Mouse (Mus musculus): ENCODE data around the gene Nbdy.

Nbdy gene

GRCm38 (mm10) chrX:153723110-153723916 lies at the start of gene Nbdy:
Nbdy (plus strand) TSS chrX:153723590.
- peak; percentile 52 for DNase-seq (ENCODE audit: low read depth, low spot score)

GRCm38 (mm10) chrX:153695782-153696395 lies 27.5 kb upstream of the Nbdy start, which contains the start of gene Kctd12b:
Kctd12b (minus strand) TSS chrX:153696391.
- no peak for DNase-seq (ENCODE audit: low read depth, low spot score)

- DNase-seq (ENCODE audit: low read depth, low spot score): no peak
These were observed 22.9 kb upstream of the Nbdy start for GRCm38 (mm10) chrX:153700463-153700862.

- DNase-seq (ENCODE audit: low read depth, low spot score): no peak
These were observed 15.7 kb upstream of the Nbdy start for GRCm38 (mm10) chrX:153707735-153708134.

GRCm38 (mm10) chrX:153716716-153717115 lies 6.7 kb upstream of the Nbdy start:
- DNase-seq (ENCODE audit: low read depth, low spot score): no peak

GRCm38 (mm10) chrX:153719602-153720001 lies 3.8 kb upstream of the Nbdy start:
- DNase-seq (ENCODE audit: low read depth, low spot score): no peak

- peak; percentile 36 for DNase-seq (ENCODE audit: low read depth, low spot score)
These were observed 1.0 kb downstream of the Nbdy start for GRCm38 (mm10) chrX:153724400-153724799.

- no peak for DNase-seq (ENCODE audit: low read depth, low spot score)
These were observed 12.3 kb downstream of the Nbdy start for GRCm38 (mm10) chrX:153735697-153736096.

GRCm38 (mm10) chrX:153742493-153742892 lies 19.1 kb downstream of the Nbdy start:
- DNase-seq (ENCODE audit: low read depth, low spot score): no peak

- DNase-seq (ENCODE audit: low read depth, low spot score): no peak
These were observed 25.8 kb downstream of the Nbdy start for GRCm38 (mm10) chrX:153749230-153749629.

Measured in forelimb bud, embryonic 11.5 days (tissue).